Mouse (Mus musculus): ENCODE measurements at regions not wholly inside any gene's neighbourhood (a gene's known extent, or its start where the extent isn't known, plus 50 kb on each side); places are given as distances from the start of the nearest gene placed in this dataset.
A peak's percentile ranks its signal among the peaks of the same experiment; 100 is the strongest.

- no peak for DNase-seq
Measured at GRCm38 (mm10) chr4:106048053-106048452, 258.4 kb downstream of the Gm12728 start.

GRCm38 (mm10) chr4:106048797-106049196 lies 259.1 kb downstream of the Gm12728 start:
- no peak for DNase-seq

- DNase-seq: no peak
Measured at GRCm38 (mm10) chr4:106049880-106050279, 260.2 kb downstream of the Gm12728 start.

DNA sequence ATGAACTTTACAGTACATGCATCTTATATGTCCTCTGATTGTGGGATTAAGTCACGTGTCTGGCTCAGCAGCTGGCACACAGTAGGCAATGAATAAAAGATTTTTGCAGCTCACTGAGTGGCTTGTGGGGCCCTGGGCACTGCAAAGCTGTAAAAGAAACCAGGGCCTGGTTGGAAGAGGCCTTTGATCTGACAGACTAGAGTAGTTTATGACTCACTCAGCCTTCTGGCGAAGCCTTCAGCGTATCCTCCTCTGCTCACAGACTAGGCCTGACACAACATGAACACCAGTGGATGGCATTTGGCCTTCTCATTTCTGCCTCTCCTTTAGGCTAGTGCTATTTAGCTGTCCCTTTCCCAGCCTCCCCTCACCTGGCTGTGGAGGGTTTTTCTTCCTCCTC lies 260.6 kb downstream of the Gm12728 start:
- DNase-seq: peak; percentile 21

DNA sequence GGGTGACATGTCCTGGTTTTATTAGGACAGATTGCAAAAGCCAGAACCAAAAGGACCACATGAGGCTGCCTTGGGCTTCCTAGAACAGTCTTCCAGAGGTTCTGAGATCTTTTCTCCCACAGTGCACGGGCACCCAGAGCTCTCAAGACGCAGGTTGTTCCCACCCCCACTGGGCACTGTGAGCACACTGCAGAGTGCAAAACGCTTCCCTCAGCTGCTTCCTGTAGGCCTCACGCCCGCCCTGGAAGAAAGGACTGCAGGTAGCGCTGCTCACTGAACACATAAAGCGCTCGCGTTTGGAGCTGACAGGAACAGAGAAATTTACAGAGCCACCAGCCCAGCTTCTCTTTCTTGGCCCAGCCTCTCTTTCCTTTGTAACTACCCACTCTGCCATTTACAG lies 262.5 kb upstream of the Usp24 start:
- no peak for DNase-seq

DNA sequence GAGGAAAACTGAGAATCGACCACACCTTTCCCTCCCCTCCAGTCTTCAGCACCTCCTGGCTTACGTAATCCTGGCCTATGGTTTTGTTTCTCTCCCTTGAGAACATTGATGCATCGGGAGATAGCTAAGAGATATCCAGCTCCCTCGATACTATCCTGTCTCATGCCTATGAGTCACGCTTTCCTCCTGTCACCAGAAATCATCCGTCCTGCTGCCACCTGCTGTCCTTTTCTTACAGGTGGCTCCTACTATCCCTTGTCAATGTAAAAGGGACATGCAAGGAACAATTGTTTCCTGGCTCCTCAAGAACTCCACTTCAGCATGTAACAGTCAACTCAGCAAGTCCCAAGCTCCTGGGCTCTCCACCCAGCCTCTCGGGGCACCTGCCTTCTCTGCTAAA lies 261.7 kb upstream of the Usp24 start:
- no peak for DNase-seq

- no peak for DNase-seq
Measured at GRCm38 (mm10) chr4:106062651-106063050, 253.4 kb upstream of the Usp24 start.

DNA sequence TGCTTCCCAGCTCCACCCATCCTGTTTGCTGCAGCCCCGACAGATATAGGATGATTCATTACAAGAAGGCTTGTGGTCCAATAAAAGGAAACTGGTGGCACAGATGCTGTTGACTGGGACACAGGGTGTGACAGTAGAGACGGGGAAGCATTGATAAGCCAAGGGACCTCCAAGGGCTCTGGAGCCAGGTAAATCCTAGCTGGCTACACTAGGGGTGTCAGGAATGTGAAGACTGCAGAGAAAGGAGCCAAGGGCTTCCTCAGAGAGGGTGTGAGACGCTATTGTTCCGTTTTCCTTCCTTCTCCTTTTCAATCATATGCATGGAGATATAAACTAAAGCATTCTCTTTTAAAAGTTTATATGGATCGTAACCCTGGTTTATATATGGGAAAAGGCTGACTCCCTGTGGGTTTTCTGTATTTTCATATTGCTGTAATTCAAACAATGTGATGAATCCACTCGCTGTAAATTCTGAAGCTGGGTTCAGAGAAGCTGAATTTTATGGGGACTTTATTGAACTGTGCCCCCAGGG lies 252.1 kb upstream of the Usp24 start:
- no peak for DNase-seq

GRCm38 (mm10) chr4:106067023-106067422 lies 249.0 kb upstream of the Usp24 start:
- no peak for DNase-seq

DNA sequence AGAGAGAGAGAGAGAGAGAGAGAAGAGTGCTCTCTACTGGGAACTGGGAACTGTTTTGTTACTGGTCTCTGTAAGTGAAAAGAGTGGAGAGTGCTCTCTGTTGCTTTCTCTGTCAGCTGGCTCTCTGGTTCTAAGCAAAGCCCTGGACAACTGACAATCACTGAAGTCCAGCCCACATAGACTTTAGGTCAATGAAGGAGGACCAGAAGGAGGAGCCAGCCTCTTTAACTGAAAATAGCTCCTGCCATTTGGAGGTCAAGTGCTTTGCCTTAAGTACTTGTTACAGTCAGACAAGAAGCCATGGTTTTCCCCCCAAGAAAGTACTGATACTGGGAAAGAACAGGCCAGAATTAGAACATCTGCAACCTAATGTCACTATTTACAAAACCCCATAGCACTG lies 232.5 kb upstream of the Usp24 start:
- DNase-seq: no peak

GRCm38 (mm10) chr4:106091927-106092675 lies 223.9 kb upstream of the Usp24 start:
- no peak for DNase-seq

- no peak for DNase-seq
Measured at GRCm38 (mm10) chr4:106092676-106093070, 223.3 kb upstream of the Usp24 start.

DNA sequence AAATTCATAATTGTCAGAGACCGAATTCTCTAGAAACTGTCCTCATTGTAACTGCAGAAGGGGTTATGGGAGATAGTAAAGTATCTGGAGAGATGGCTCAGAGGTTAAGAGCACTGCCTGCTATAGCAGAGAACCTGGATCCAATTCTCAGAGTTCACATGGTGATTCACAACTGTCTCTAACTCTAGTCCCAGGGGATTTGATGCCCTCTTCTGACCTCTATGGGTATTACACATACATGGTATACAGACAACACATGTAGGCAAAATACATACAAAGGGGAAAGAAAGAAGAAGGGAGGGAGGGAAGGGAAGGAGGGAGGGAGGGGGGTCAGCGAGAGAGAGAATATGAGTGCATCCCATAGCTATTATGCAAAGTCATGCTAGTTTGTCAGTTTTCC lies 222.8 kb upstream of the Usp24 start:
- DNase-seq: no peak

GRCm38 (mm10) chr4:106094882-106095556 lies 221.0 kb upstream of the Usp24 start:
- DNase-seq: no peak

DNA sequence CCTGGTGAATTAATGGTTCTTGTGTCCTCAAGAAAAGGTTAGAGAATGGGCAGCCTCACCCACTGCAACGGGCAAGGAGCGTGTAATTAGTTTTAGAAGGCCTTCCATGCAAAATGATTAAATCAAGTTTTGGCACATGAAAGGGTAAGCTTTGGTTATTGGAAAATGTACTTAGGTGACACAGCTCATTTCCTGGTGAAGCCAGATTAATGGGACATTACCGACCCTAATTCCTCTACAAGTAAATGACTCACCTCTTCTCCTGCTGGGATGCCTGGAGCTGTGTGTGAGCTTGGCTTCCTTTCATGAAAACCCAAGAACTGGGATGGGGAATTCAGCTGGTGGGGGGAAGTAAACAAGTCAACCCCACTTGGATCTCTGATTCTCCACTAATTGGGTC lies 219.9 kb upstream of the Usp24 start:
- no peak for DNase-seq

GRCm38 (mm10) chr4:106097846-106098245 lies 218.2 kb upstream of the Usp24 start:
- DNase-seq: no peak

DNA sequence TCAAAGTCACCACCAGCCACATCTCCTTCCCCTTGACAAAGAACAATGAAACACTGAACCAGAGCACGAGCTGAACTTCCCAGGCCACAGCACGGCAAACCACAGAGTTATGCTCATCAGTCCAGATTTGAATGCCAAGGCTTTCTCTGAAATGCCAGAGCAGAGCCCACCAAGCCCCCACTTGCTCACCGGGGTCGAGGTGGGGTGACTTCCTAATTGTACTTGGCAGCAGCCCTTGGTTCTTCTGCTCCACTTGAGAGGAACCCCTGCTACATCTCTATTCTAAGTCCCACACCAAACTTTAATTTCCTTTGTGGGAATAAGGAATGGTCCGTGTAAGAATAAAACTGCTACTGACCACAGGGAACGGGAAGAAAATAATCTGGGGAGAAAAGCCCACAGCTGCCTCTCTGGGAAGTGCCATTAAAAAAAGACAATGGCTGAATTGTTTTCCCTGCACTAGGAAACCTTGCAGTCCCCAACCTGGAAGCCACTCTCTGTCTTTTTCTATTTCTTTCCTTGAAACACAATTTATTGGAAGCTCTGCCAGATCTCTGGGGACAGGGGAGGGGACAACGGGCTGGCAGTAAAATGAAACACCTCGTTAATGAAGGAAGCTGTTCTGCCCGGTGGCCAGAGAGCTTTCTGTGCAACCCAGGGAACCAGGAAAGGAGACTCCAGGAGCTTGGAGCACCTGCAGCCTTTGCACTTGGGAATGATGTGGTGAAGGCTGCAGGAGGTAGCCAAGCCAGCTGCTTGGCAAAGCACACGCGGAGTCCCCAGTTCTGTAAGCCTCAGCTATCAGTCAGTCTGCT lies 215.6 kb upstream of the Usp24 start:
- DNase-seq: no peak

DNA sequence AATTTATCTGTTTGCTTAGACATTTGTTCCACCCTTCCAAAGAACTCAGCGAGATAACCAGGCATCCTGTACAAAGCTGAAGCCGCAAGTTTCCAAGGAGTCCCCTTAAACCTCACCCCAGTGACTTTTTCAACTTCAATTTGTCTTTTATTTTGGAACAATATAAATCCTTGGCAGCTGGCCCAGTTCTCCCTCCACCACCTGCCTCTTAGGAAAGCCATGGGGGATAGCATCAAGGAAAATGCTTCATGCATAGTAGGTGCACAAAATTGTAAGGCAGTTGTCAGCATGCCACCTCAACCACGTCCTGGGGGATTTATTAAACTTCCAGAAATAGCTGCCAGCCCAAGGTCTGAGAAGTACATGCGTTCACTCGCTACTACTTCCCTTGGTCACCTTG lies 214.1 kb upstream of the Usp24 start:
- no peak for DNase-seq

GRCm38 (mm10) chr4:106102451-106102977 lies 213.5 kb upstream of the Usp24 start:
- DNase-seq: no peak

DNA sequence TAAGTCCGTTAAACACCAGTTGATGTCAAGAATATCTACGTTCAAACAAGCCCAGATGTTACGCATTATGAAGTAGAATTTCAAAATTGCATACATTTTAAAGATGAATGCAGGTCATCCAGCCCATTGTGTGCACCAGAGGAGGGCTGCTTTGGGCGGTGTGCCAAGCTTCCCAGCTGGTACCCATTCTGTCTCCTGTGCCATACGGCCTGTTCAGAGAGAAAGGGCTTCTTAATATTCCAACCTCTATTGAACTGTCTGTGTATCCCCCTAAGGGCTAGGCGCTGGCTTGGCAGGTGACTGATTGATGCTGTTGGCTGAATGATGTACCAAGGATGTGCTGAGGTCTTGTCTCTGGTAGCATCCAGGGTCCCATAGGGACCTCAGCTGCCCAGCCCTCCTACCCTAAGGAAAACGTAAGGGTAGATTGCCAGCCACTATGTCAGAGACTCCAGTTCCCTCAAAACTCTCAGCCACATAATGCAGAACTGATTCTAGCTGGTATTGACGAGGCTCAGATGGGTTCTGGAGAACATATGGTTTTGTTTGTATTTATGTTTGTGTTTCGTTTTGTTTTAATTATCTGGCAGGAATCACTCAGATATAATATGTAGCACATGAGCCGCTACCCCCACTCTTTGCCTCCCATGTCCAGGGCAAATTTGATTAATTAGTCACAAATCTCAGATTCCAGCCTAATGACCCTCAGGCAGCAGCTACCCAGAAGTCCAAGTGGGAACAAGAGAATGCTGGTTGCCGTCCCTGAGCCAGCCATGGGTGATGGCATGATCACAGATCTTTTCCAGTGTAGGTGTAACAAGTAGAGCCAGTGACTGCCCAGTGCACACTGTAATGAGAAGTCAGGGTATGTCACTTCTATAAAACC lies 212.0 kb upstream of the Usp24 start:
- no peak for DNase-seq

GRCm38 (mm10) chr4:106112981-106113380 lies 203.0 kb upstream of the Usp24 start:
- no peak for DNase-seq

- DNase-seq: no peak
Measured at GRCm38 (mm10) chr4:106113747-106114146, 202.3 kb upstream of the Usp24 start.

All from adrenal gland, postnatal 25 days (tissue).